Mouse (Mus musculus): ENCODE measurements around the gene Ung. TPM values are rescaled to one million over a fixed set of nuclear protein-coding genes. Genes with fewer than 3 reads are reported as not detected.

Ung gene
- total and polyA plus RNA-seq, 3 experiments, result 24.4 to 32.1 (median 27.1) TPM

DNA sequence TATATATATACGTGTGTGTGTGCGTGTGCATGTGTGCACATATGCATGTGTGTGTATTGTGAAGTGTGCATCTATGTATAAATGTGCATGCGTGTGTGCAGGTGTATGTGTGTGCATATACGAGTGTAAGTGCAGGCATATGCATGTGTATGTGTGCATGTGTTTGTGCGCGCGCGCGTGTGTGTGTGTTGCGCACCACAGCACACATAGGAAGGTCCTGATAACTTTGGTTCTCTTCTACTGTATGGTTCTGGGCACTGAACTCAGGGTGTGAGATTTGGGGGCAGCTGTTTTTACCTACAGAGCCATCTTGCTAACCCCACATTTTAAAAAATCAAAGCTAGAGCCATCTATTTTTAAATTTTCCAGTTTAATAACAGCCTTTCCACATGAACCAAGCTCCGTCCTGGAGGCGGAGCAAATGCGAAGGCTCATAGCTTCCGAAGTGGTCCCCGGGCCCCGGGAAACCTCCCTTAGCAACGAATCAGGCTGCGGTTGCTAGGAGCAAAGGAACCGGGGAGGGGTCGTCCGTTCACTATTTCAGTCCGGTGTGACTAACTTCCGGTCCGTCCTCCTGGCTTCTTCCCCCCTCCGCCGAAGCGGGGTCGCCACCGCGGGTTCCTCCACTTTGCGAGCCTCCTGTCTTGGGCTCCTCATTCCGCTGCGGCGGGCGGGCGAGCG, 30.3 kb upstream of the Ung start:
- intact Hi-C loops (cut with DNase I), result loop anchor here (2.0 kb wide), 2 partner anchors 27 to 47 kb away; no protein-coding TSS in a partner anchor

DNA sequence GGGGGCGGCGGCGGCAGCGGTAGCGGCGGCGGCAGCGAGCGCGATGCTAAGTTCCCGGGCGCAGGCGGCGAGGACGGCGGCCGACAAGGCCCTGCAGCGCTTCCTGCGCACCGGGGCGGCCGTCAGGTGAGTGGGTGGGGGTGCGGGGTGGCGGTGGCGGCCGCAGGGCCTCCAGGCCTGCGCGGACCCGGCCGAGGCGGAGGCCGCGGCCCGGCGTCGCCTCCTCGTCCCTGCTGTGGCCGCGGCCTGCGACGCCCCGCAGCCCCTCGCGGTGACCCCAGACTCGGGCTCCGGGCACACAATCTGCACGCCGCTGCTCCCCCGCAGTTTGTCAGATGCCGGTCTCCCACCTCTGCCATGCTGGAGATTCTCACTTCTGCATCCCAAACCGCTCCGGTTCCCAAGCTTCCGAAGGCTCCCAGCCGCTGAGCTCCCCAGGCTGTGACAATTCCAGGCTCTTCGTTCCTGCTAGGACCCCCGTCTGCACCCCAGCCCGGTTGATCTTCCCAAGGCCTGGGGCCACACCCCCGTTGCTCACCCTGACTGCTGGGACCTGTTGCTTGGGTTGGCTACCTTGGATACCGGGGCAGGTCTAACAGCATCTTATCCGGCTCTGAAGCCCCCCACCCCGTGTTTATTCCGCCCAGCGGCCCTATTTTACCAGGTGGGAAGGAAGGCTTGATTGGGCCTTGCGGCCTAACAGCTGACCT, 29.6 kb upstream of the Ung start:
- H3K36me3 ChIP-seq (ENCODE audit: control insufficient read depth, insufficient read depth, low read length), result no peaks in the 10 kb centered on the region
- peak overlapping the region; percentile 60 for H3K27ac ChIP-seq
- H3K27me3 ChIP-seq (ENCODE audit: control insufficient read depth, insufficient read depth, low read length), result no peaks in the 10 kb centered on the region
- intact Hi-C loops (cut with DNase I), result loop anchor here (2.0 kb wide), 2 partner anchors 26 to 48 kb away; no protein-coding TSS in a partner anchor
- peaks cover 8% of the 10 kb centered on the region for H3K79me2 ChIP-seq (replicated peaks; ENCODE audit: control insufficient read depth, insufficient read depth, low read length)
- DNase-seq, result no peak
- TF ChIP-seq CTCF (IDR thresholded peaks at IDR 0.05), result no peak
- no peak for TF ChIP-seq POLR2A (IDR thresholded peaks at IDR 0.05; ENCODE audit: insufficient read depth, low read depth, low read length)
- no peak for TF ChIP-seq EP300 (IDR thresholded peaks at IDR 0.05; ENCODE audit: insufficient read depth, low read depth, low read length)
- H3K4me3 ChIP-seq, result peak overlapping the region; percentile 76
- peaks cover 5% of the 10 kb centered on the region for H3K4me1 ChIP-seq (ENCODE audit: control insufficient read depth, insufficient read depth, low read length)
- 2% methylated on average over 64 of the region's 64 CpGs for WGBS
- peak overlapping the region; percentile 99 for H3K9ac ChIP-seq (ENCODE audit: low read depth, low read length)

More for the DNA sequence above, 30.3 kb upstream of the Ung start:
- Histone ChIP-seq H3K27me3 (ENCODE audit: control insufficient read depth, insufficient read depth, low read length) (no peaks in the 10 kb centered on the region), H3K79me2 (replicated peaks; ENCODE audit: control insufficient read depth, insufficient read depth, low read length) (peaks cover 8% of the 10 kb centered on the region), H3K4me1 (ENCODE audit: control insufficient read depth, insufficient read depth, low read length) (peaks cover 5% of the 10 kb centered on the region), H3K27ac (peak overlapping the region; percentile 60), H3K4me3 (peak overlapping the region; percentile 76), H3K36me3 (ENCODE audit: control insufficient read depth, insufficient read depth, low read length) (no peaks in the 10 kb centered on the region), H3K9ac (ENCODE audit: low read depth, low read length) (peak overlapping the region; percentile 99)
- TF ChIP-seq EP300 (IDR thresholded peaks at IDR 0.05; ENCODE audit: insufficient read depth, low read depth, low read length), result 0 out of 2 replicates have a peak, but pooled peaks have one; percentile 19
- no peak for TF ChIP-seq CTCF (IDR thresholded peaks at IDR 0.05)
- TF ChIP-seq POLR2A (IDR thresholded peaks at IDR 0.05; ENCODE audit: insufficient read depth, low read depth, low read length), result peak; percentile 53
- DNase-seq, result peak; percentile 91 to 98
- WGBS, result 9% methylated on average over 37 of the region's 37 CpGs

DNA sequence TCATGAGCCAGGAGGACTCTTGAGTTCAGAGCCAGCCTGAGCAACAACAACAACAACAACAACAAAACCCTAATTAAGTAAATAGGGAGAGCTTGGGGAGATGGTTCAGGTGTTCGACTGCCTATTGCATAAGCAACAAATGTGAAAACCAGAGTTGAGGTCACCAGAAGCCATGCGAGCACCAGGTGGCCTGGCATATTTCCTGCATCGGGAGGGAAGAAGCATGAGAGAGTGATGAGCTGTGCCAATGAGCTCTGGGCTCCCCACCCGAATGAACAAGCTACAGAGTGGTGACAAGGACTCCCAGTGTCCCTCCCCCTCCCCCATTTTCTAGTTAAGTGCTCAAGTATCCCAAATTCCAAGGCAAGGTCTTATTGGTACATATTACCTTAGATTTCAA, 28.3 kb upstream of the Ung start:
- Histone ChIP-seq H3K27me3 (ENCODE audit: control insufficient read depth, insufficient read depth, low read length) (no peaks in the 10 kb centered on the region), H3K36me3 (ENCODE audit: control insufficient read depth, insufficient read depth, low read length) (no peaks in the 10 kb centered on the region), H3K27ac (no peak overlapping the region), H3K4me1 (ENCODE audit: control insufficient read depth, insufficient read depth, low read length) (peaks cover 5% of the 10 kb centered on the region), H3K79me2 (replicated peaks; ENCODE audit: control insufficient read depth, insufficient read depth, low read length) (peaks cover 8% of the 10 kb centered on the region), H3K9ac (ENCODE audit: low read depth, low read length) (no peak overlapping the region), H3K4me3 (no peak overlapping the region)
- no peak for TF ChIP-seq POLR2A (IDR thresholded peaks at IDR 0.05; ENCODE audit: insufficient read depth, low read depth, low read length)
- no peak for TF ChIP-seq EP300 (IDR thresholded peaks at IDR 0.05; ENCODE audit: insufficient read depth, low read depth, low read length)
- TF ChIP-seq CTCF (IDR thresholded peaks at IDR 0.05), result no peak
- intact Hi-C loops (cut with DNase I), result loop anchor here (2.0 kb wide), 2 partner anchors 25 to 49 kb away; no protein-coding TSS in a partner anchor
- DNase-seq, result no peak
- 67% methylated on average over 4 of the region's 4 CpGs for WGBS

DNA sequence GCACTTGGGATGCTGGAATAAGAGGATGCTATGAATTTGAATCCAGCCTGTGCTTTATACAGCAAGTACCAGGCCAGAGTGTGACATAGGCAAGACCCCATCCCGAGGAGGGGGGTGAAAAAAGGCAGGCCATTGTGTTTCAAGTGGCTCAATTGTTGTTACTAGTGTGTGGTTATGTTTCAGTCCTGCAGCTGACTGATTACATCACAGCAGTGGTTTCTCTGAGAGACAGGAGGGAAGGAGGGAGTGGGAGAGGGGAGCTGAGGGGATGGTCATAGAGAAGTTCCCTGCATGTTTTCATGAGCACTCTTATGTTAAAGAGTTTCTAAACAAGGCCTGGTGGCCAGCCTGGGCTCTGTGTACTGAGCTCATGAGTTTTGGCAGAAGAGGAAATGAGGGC, 27.4 kb upstream of the Ung start:
- intact Hi-C loops (cut with DNase I), result no loop called here
- Histone ChIP-seq H3K9ac (ENCODE audit: low read depth, low read length) (no peak overlapping the region), H3K79me2 (replicated peaks; ENCODE audit: control insufficient read depth, insufficient read depth, low read length) (peaks cover 8% of the 10 kb centered on the region), H3K27ac (no peak overlapping the region), H3K36me3 (ENCODE audit: control insufficient read depth, insufficient read depth, low read length) (no peaks in the 10 kb centered on the region), H3K27me3 (ENCODE audit: control insufficient read depth, insufficient read depth, low read length) (no peaks in the 10 kb centered on the region), H3K4me1 (ENCODE audit: control insufficient read depth, insufficient read depth, low read length) (peaks cover 5% of the 10 kb centered on the region), H3K4me3 (no peak overlapping the region)
- no peak for DNase-seq
- WGBS, result 78% methylated on average over 1 of the region's 1 CpGs
- no peak for TF ChIP-seq CTCF (IDR thresholded peaks at IDR 0.05)
- TF ChIP-seq EP300 (IDR thresholded peaks at IDR 0.05; ENCODE audit: insufficient read depth, low read depth, low read length), result no peak
- TF ChIP-seq POLR2A (IDR thresholded peaks at IDR 0.05; ENCODE audit: insufficient read depth, low read depth, low read length), result no peak

DNA sequence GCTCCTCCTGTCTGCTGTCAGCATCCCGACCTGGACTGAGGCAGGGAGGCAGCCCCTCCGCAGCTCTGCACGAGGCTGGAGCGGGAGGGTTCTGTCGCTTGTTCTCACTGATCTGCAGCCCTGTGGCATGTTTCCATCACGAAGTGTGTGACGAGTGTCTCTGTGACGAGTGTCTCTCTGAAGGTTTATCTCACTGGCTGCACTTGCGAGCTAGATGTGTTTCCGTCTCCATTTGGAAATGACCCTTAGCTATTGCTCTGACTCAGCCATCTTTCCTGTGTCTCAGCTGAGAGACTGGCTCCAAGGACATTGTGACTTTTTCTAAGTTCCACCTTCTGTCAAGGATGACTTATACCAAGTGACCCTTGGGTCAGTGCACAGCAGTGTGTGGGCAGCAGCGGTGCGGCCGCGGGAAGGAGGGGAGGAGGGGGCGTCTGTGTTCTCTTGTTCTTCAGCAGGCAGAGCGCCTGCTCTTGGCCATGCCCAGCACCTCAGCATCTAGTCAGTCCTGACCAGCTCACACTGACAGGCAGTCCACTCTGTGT, 23.7 kb upstream of the Ung start:
- H3K79me2 ChIP-seq (replicated peaks; ENCODE audit: control insufficient read depth, insufficient read depth, low read length), result no peaks in the 10 kb centered on the region
- TF ChIP-seq EP300 (IDR thresholded peaks at IDR 0.05; ENCODE audit: insufficient read depth, low read depth, low read length), result no peak
- no peak for TF ChIP-seq CTCF (IDR thresholded peaks at IDR 0.05)
- no peak for TF ChIP-seq POLR2A (IDR thresholded peaks at IDR 0.05; ENCODE audit: insufficient read depth, low read depth, low read length)
- H3K36me3 ChIP-seq (ENCODE audit: control insufficient read depth, insufficient read depth, low read length), result no peaks in the 10 kb centered on the region
- H3K4me1 ChIP-seq (ENCODE audit: control insufficient read depth, insufficient read depth, low read length), result no peaks in the 10 kb centered on the region
- H3K9ac ChIP-seq (ENCODE audit: low read depth, low read length), result no peak overlapping the region
- intact Hi-C loops (cut with DNase I), result no loop called here
- H3K27me3 ChIP-seq (ENCODE audit: control insufficient read depth, insufficient read depth, low read length), result no peaks in the 10 kb centered on the region
- no peak for DNase-seq
- 82% methylated on average over 16 of the region's 16 CpGs for WGBS
- H3K4me3 ChIP-seq, result no peak overlapping the region
- no peak overlapping the region for H3K27ac ChIP-seq
